12 mouse cellular contexts compared by ENCODE assay signal in genomic region chr2:4421757-4422156, GRCm38 (mm10).
DNase-seq lines count a peak whose midpoint lies in the region; ATAC-seq and TF ChIP-seq lines count a peak whose summit lies in the region.
"Had no signal": no experiment of that assay in that cellular context is flagged by ENCODE, and none has a peak within 500 bp of the region (broad histone marks: within the 10 kb centered on the region; RNA-seq: fewer than 3 reads in every experiment).

No protein-coding gene starts in this region.

- H3K9ac ChIP-seq in forebrain, embryonic 12.5 days: no peak overlapping the region
- H3K9ac ChIP-seq in forebrain, postnatal 0 days: no peak overlapping the region
- H3K9ac ChIP-seq in lung, postnatal 0 days (replicated peaks; ENCODE audit: low read depth): no peak overlapping the region
- H3K9ac ChIP-seq: embryonic facial prominence, embryonic 13.5 days; stomach, embryonic 15.5 days had no signal

- intact Hi-C loops in heart, postnatal 10 days (cut with DNase I): no loop called here

- no peak overlapping the region for H3K4me3 ChIP-seq in forebrain, embryonic 12.5 days (replicated peaks)
- no peak overlapping the region for H3K4me3 ChIP-seq in forebrain, postnatal 0 days (ENCODE audit: low read depth, low read length)
- no peak overlapping the region for H3K4me3 ChIP-seq in lung, postnatal 0 days (ENCODE audit: low read depth, low read length)
- H3K4me3 ChIP-seq: embryonic facial prominence, embryonic 13.5 days; gastrocnemius, adult 2 months; stomach, embryonic 15.5 days had no signal

- DNase-seq in forebrain, postnatal 0 days: no peak
- peak; percentile 69 for DNase-seq in embryo, embryonic 10.5 days (ENCODE audit: low spot score)
- DNase-seq in heart, postnatal 10 days: peak; percentile 59 to 60
- DNase-seq in lung, postnatal 0 days (ENCODE audit: low spot score): peak; percentile 32
- DNase-seq in right cerebral cortex, postnatal 10 days (ENCODE audit: low spot score in 2 of 2): no peak
- DNase-seq in cerebellum, adult 11 months: no peak
- no peak for DNase-seq in cerebellum, postnatal 10 days
- DNase-seq: gastrocnemius, adult 2 months; retina, postnatal 1 day had no signal

- TF ChIP-seq EP300 in lung, postnatal 0 days (IDR thresholded peaks at IDR 0.05): no peak

- 76% methylated on average over 2 of the region's 2 CpGs for WGBS in forebrain, embryonic 12.5 days
- 67% methylated on average over 2 of the region's 2 CpGs for WGBS in forebrain, postnatal 0 days
- WGBS in lung, postnatal 0 days: 26% methylated on average over 2 of the region's 2 CpGs

- H3K27me3 ChIP-seq in forebrain, embryonic 12.5 days: no peaks in the 10 kb centered on the region
- H3K27me3 ChIP-seq in forebrain, postnatal 0 days (ENCODE audit: insufficient read depth, low read length): no peaks in the 10 kb centered on the region
- no peaks in the 10 kb centered on the region for H3K27me3 ChIP-seq in lung, postnatal 0 days (replicated peaks; ENCODE audit: insufficient read depth, low read length)
- H3K27me3 ChIP-seq: embryonic facial prominence, embryonic 13.5 days; stomach, embryonic 15.5 days had no signal

- H3K4me1 ChIP-seq in forebrain, embryonic 12.5 days: peaks cover 21% of the 10 kb centered on the region
- H3K4me1 ChIP-seq in forebrain, postnatal 0 days (ENCODE audit: insufficient read depth): peaks cover 4% of the 10 kb centered on the region; the same call in 1 of the 2 replicates
- no peaks in the 10 kb centered on the region for H3K4me1 ChIP-seq in lung, postnatal 0 days (ENCODE audit: insufficient read depth, low read depth, low read length)
- H3K4me1 ChIP-seq: stomach, embryonic 15.5 days had no signal

- peak overlapping the region; percentile 66; the same call in 1 of the 2 replicates for H3K27ac ChIP-seq in forebrain, embryonic 12.5 days
- no peak overlapping the region for H3K27ac ChIP-seq in forebrain, postnatal 0 days (ENCODE audit: low read depth, low read length)
- no peak overlapping the region for H3K27ac ChIP-seq in lung, postnatal 0 days (ENCODE audit: low read length)
- H3K27ac ChIP-seq: embryonic facial prominence, embryonic 13.5 days; gastrocnemius, adult 2 months; stomach, embryonic 15.5 days had no signal

- no peak for ATAC-seq in forebrain, embryonic 12.5 days (ENCODE audit: low FRiP score)
- ATAC-seq in forebrain, postnatal 0 days: no peak
- ATAC-seq in lung, postnatal 0 days: peak; percentile 38

- H3K9me3 ChIP-seq in forebrain, embryonic 12.5 days: no peaks in the 10 kb centered on the region
- no peaks in the 10 kb centered on the region for H3K9me3 ChIP-seq in forebrain, postnatal 0 days (ENCODE audit: low read length)
- no peaks in the 10 kb centered on the region for H3K9me3 ChIP-seq in lung, postnatal 0 days (ENCODE audit: low read length)
- H3K9me3 ChIP-seq: embryonic facial prominence, embryonic 13.5 days; stomach, embryonic 15.5 days had no signal

- no peak overlapping the region for H3K4me2 ChIP-seq in forebrain, embryonic 12.5 days
- H3K4me2 ChIP-seq in forebrain, postnatal 0 days (ENCODE audit: low read depth): no peak overlapping the region
- no peak overlapping the region for H3K4me2 ChIP-seq in lung, postnatal 0 days (replicated peaks; ENCODE audit: low read depth, low read length)
- H3K4me2 ChIP-seq: embryonic facial prominence, embryonic 13.5 days; stomach, embryonic 15.5 days had no signal

- H3K36me3 ChIP-seq in forebrain, embryonic 12.5 days (replicated peaks): no peaks in the 10 kb centered on the region
- H3K36me3 ChIP-seq in forebrain, postnatal 0 days (ENCODE audit: insufficient read depth): no peaks in the 10 kb centered on the region
- H3K36me3 ChIP-seq in lung, postnatal 0 days (ENCODE audit: insufficient read depth, low read length): no peaks in the 10 kb centered on the region
- H3K36me3 ChIP-seq: stomach, embryonic 15.5 days had no signal

- no peak for TF ChIP-seq CTCF in forebrain, postnatal 0 days (IDR thresholded peaks at IDR 0.05; ENCODE audit: low read depth)
- no peak for TF ChIP-seq CTCF in lung, postnatal 0 days (IDR thresholded peaks at IDR 0.05)

Comparison
In these comparisons a context has a peak if more than half of its experiments do, and no peak if none do; other contexts are left out.
1. DNase-seq: peak in embryo, embryonic 10.5 days (single experiment), heart, postnatal 10 days (2 of 2) and lung, postnatal 0 days (single experiment); none in forebrain, postnatal 0 days (single experiment), right cerebral cortex, postnatal 10 days (0 of 2), cerebellum, adult 11 months (single experiment) and cerebellum, postnatal 10 days (0 of 2).